Mouse (Mus musculus) neural tube, embryonic 12.5 days (tissue): ENCODE results near the gene Grm5. TPM values are rescaled to one million over a fixed set of nuclear protein-coding genes. Genes with fewer than 3 reads are reported as not detected.

Experiments
- ATAC-seq: fragments of 200-750 bp; cut with Nextera tagmentation; 2 replicates; pipeline ENCODE4 v1.8.0; 2017; ENCODE audit warnings: low read depth, mild to moderate bottlenecking, moderate TSS enrichment, moderate library complexity; ENCODE audit not compliant: low FRiP score
- H3K27ac ChIP-seq: fragments of 300-500 bp; sonication (generic); 2 replicates; pipeline ENCODE4 v1.5.1; 2016
- H3K27me3 ChIP-seq: fragments of 300-500 bp; sonication (generic); replicated peaks from 2 replicates; pipeline ENCODE4 v1.6.1; 2016; ENCODE audit warnings: mild to moderate bottlenecking
- H3K36me3 ChIP-seq: fragments of 300-500 bp; sonication (generic); 2 replicates; pipeline ENCODE4 v1.6.1; 2016; ENCODE audit warnings: mild to moderate bottlenecking
- H3K4me1 ChIP-seq: fragments of 300-500 bp; sonication (generic); 2 replicates; pipeline ENCODE4 v1.6.1; 2016
- H3K4me2 ChIP-seq: fragments of 300-500 bp; sonication (generic); replicated peaks from 2 replicates; pipeline ENCODE4 v1.6.1; 2016; ENCODE audit warnings: mild to moderate bottlenecking
- H3K4me3 ChIP-seq: fragments of 300-500 bp; sonication (generic); 2 replicates; pipeline ENCODE4 v1.5.1; 2016
- H3K9ac ChIP-seq: fragments of 300-500 bp; sonication (generic); 2 replicates; pipeline ENCODE4 v1.6.1; 2016; ENCODE audit warnings: mild to moderate bottlenecking
- H3K9me3 ChIP-seq: fragments of 300-500 bp; sonication (generic); 2 replicates; pipeline ENCODE4 v1.6.1; 2016; ENCODE audit warnings: mild to moderate bottlenecking
- WGBS: fragments of 180-500 bp; shearing (Covaris S2); methylation state at CpG from one replicate; pipeline ENCODE4 v1.1.7; 2016; 5-methylcytosine and 5-hydroxymethylcytosine counted together
- polyA plus RNA-seq: library from polyadenylated mRNA; unstranded; fragments of >200 nt; fragmentation: Nextera tagmentation; extraction: Ambion mirVana; gene quantifications from 2 replicates; pipeline ENCODE4 v1.2.1, GENCODE M21; 2016

Grm5 gene
- polyA plus RNA-seq = 2.8 and 3.5 TPM in 2 replicates

DNA sequence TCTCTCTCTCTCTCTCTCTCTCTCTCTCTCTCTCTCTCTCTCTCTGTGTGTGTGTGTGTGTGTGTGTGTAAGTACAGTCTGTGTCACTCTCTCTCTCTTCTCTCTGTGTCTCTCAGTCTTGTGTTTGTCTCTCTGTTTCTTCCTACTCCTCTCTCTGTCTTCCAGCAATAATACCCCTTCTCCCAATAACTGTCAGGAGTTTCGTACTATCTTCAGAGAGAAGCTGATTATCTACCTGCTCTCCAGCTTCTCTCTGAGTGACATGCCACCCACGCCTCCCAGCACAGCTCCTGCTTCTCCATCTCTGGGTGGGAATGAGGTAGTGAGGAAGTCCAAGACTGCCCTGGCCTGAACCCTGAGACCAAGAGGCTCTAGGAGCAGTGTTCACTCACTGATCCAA, at the start of gene Grm5:
Gene Grm5, plus strand, starts transcription at position 301 of the 400 bp plus-strand sequence.
- ATAC-seq = 0 out of 2 replicates have a peak, but pooled peaks have one; percentile 11
- peak within 1 kb of the TSS; percentile 59 for H3K9ac ChIP-seq
- no peaks in the 10 kb centered on the region for H3K9me3 ChIP-seq
- WGBS = 15% methylated on average over 2 of the region's 2 CpGs
- H3K27ac ChIP-seq = no peak within 1 kb of the TSS
- H3K4me1 ChIP-seq = 0 out of 2 replicates have a peak, but pooled peaks cover 3% of the 10 kb centered on the region
- H3K27me3 ChIP-seq = peaks cover 15% of the 10 kb centered on the region; the same call in 1 of the 2 replicates
- H3K4me2 ChIP-seq = peak within 1 kb of the TSS; percentile 73
- no peaks in the 10 kb centered on the region for H3K36me3 ChIP-seq
- peak within 1 kb of the TSS; percentile 40 for H3K4me3 ChIP-seq

DNA sequence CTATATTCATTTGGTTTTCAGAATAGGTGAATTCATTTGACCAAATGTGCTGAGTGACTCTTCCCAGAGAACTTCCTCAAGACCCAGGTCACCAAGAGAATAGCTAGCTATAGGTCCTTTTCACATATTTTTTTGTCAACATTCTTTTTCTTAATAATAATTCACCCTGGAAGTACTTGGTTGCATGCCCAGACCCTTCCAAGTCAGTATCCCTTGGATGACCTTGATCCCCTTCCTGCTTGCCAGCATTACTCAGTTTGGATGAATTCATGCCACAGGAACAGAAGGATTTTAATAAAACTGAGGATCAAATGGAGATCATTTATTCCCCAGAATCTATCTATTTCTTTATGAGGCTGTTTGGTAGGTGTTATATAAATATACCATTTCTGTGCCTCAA, 44.9 kb upstream of the Grm5 start:
- H3K4me1 ChIP-seq = no peaks in the 10 kb centered on the region
- H3K4me3 ChIP-seq = no peak overlapping the region
- no peak overlapping the region for H3K27ac ChIP-seq
- H3K9ac ChIP-seq = no peak overlapping the region
- no peak overlapping the region for H3K4me2 ChIP-seq
- no peaks in the 10 kb centered on the region for H3K36me3 ChIP-seq
- H3K27me3 ChIP-seq = no peaks in the 10 kb centered on the region
- H3K9me3 ChIP-seq = no peaks in the 10 kb centered on the region
- ATAC-seq = no peak

DNA sequence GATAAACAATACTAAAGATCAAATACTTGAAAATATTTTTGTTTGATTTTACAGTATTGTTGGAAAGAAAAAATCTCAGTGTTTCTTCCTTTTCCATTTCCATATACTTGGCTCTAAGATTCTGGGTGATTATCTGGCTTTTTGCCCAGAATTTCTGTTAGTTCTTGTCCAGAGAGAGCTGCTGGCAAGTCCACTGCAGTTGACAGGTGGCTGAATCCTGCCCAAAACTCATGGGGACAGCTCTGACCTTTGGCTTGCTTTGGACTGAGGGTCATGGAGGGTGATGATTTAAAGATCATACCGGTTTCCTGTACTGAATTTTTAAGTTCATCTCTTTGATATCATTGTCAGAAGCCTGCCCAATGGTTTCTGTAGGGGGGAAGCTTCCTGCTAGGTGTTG, 18.7 kb upstream of the Grm5 start:
- Histone ChIP-seq H3K4me2 (no peak overlapping the region), H3K36me3 (no peaks in the 10 kb centered on the region), H3K4me1 (no peaks in the 10 kb centered on the region), H3K4me3 (no peak overlapping the region), H3K27ac (no peak overlapping the region), H3K9ac (no peak overlapping the region), H3K9me3 (no peaks in the 10 kb centered on the region), H3K27me3 (no peaks in the 10 kb centered on the region)
- 58% methylated on average over 1 of the region's 1 CpGs for WGBS
- no peak for ATAC-seq

DNA sequence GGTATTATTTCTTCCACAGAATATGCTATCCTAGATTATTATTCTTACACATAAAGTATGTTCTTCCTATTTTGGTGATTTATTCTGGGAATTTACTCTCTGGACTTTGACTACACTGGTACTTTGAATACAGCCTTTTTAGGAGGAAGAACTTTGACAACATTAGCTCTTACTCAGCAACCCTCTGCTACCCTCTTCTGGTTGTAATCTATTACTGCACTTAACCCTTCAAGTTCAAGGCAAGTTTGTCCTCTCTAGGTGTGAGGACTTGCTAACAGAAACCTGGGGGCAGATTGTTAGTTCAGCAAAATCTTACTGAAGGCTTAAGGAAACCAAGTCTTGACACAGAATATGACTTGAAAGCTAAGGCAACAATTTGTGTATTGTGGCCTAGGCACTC, 17.5 kb upstream of the Grm5 start:
- Histone ChIP-seq H3K27ac (no peak overlapping the region), H3K4me2 (no peak overlapping the region), H3K4me1 (no peaks in the 10 kb centered on the region), H3K4me3 (no peak overlapping the region), H3K36me3 (no peaks in the 10 kb centered on the region), H3K9ac (no peak overlapping the region), H3K27me3 (no peaks in the 10 kb centered on the region), H3K9me3 (no peaks in the 10 kb centered on the region)
- peak; percentile 56; the same call in 1 of the 2 replicates for ATAC-seq

DNA sequence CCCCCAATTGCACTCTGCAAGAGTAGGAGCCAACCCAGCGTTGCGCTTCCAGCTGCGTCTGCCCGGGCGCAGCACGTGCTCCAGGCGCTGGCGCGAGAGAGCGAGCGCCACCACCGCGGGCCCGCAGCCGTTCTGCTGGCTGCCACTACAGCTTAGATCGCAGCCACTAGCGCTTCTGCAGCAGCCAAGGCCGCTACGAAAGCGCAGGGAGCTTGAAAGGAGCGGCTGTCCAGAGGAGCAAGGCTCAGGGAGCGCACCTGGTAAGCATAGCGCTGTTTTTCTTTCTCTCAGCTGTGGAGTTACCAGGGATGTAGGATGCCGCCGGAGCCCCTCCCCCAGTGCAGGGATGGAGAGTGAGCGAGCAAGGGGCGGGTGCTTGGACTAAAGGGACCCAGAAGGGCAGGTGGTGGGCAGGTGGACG, 323 bp downstream of the Grm5 start:
- Histone ChIP-seq H3K4me1 (0 out of 2 replicates have a peak, but pooled peaks cover 3% of the 10 kb centered on the region), H3K27me3 (peaks cover 15% of the 10 kb centered on the region; the same call in 1 of the 2 replicates), H3K9ac (peak overlapping the region; percentile 59), H3K9me3 (no peaks in the 10 kb centered on the region), H3K4me2 (peak overlapping the region; percentile 73), H3K36me3 (no peaks in the 10 kb centered on the region), H3K27ac (no peak overlapping the region), H3K4me3 (peak overlapping the region; percentile 40)
- WGBS = under 1% methylated on average over 28 of the region's 28 CpGs
- ATAC-seq = peak; percentile 96

DNA sequence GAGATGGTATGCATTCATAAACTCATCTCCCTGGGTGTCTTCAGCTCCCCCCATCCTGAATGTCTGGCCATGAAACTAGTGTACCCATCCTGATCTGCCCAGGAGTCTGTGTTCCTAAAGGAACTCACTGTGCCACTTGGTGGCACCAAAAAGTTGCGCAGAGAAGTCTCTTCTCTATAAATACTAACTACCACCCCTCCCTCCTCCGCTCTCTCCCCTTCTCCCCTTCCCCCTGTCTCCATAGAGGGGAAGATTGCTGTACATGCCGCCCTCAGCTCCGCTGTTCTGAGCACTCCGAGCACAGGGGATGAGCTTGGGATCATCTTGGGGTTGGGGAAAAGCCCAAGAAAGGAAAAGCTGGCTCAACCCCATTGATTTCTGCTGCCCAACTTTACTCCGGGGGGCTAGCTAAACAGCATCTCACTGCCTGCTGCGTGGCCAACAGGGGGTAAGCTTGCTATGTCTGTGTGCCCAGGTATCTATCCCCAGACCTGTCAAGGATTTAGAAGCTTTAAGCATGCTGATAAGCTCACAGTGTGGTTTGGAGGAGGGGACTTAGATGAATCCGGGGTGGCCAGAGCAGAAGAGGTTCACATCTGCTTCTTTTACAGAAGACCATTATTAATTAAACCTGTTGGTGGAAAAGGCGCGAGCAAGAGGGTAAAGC, 2.4 kb downstream of the Grm5 start:
- Histone ChIP-seq H3K27ac (no peak overlapping the region), H3K4me1 (0 out of 2 replicates have a peak, but pooled peaks cover 3% of the 10 kb centered on the region), H3K36me3 (no peaks in the 10 kb centered on the region), H3K27me3 (peaks cover 15% of the 10 kb centered on the region; the same call in 1 of the 2 replicates), H3K9ac (no peak overlapping the region), H3K9me3 (no peaks in the 10 kb centered on the region), H3K4me3 (no peak overlapping the region), H3K4me2 (peak overlapping the region; percentile 12; the same call in 1 of the 2 replicates)
- ATAC-seq = no peak
- 14% methylated on average over 10 of the region's 10 CpGs for WGBS

DNA sequence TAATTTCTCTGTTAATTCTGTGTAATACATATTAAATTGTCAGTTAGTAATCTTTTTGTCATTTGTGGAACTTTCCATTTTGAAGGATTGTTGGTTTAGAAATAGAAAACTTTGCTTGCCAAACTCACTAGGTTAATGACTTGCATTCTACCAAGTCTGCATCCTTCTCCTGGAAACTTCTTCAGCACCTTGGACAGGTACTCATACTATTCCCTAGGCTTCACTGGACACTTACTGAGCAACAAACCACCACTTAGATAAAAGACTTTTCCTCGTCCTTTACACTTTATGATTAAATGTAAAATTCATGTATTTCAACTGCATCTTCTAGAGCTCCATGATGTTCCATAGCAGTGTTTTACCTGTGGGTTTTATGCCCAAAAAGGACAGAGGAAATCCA, 4.0 kb downstream of the Grm5 start:
- Histone ChIP-seq H3K4me3 (no peak overlapping the region), H3K27me3 (peaks cover 15% of the 10 kb centered on the region; the same call in 1 of the 2 replicates), H3K9ac (no peak overlapping the region), H3K4me2 (no peak overlapping the region), H3K4me1 (0 out of 2 replicates have a peak, but pooled peaks cover 3% of the 10 kb centered on the region), H3K9me3 (no peaks in the 10 kb centered on the region), H3K36me3 (no peaks in the 10 kb centered on the region), H3K27ac (no peak overlapping the region)
- WGBS = 35% methylated on average over 1 of the region's 1 CpGs
- ATAC-seq = no peak

DNA sequence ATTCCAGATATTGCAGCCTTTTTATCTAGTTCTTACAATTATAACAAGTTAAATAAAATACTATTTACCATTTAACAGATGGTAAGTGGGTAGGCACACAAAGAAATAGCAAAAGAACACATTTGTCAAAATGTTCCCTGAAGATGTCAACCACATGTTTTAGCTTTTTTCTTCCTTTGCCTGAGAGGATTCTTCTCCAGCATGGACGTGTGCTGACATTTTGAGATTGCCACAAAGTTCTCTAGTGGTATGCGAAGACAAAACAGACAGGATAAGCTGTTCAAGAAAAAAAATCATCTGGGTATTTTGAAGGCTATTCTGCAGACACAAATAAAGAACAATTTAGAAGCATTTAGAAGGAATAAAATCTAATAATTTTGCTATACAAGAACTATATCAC, 42.3 kb downstream of the Grm5 start:
- no peak overlapping the region for H3K27ac ChIP-seq
- 80% methylated on average over 2 of the region's 2 CpGs for WGBS
- no peak for ATAC-seq

DNA sequence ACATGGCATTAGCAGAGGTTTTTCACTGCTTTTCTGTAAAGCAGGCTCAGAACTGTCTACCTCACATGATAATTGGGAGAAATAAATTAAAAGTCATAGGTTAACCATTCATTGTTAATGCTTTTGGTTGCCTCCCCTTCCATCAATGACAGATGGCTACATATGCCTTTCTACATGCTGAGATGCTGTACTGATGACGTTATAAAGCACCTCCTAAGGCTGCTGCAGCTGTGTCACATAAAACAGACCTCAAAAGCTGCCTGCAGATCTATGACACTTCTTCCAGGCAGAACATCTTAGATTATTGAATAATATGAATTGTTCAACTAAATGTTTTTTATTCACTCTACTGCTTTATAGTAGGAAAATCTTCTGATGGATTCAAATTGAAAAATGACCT, 51.6 kb downstream of the Grm5 start:
- H3K4me3 ChIP-seq = no peak overlapping the region
- no peak overlapping the region for H3K27ac ChIP-seq
- whole genome bisulfite sequencing = 23% methylated on average over 1 of the region's 1 CpGs
- ATAC-seq = peak; percentile 71; the same call in 1 of the 2 replicates
- no peaks in the 10 kb centered on the region for H3K4me1 ChIP-seq
- H3K36me3 ChIP-seq = no peaks in the 10 kb centered on the region
- no peaks in the 10 kb centered on the region for H3K27me3 ChIP-seq
- no peak overlapping the region for H3K9ac ChIP-seq
- H3K4me2 ChIP-seq = no peak overlapping the region
- no peaks in the 10 kb centered on the region for H3K9me3 ChIP-seq

More for the DNA sequence above, 42.3 kb downstream of the Grm5 start:
- Histone ChIP-seq H3K27me3 (no peaks in the 10 kb centered on the region), H3K4me1 (no peaks in the 10 kb centered on the region), H3K36me3 (no peaks in the 10 kb centered on the region), H3K9ac (no peak overlapping the region), H3K4me2 (no peak overlapping the region), H3K9me3 (no peaks in the 10 kb centered on the region), H3K4me3 (no peak overlapping the region)

DNA sequence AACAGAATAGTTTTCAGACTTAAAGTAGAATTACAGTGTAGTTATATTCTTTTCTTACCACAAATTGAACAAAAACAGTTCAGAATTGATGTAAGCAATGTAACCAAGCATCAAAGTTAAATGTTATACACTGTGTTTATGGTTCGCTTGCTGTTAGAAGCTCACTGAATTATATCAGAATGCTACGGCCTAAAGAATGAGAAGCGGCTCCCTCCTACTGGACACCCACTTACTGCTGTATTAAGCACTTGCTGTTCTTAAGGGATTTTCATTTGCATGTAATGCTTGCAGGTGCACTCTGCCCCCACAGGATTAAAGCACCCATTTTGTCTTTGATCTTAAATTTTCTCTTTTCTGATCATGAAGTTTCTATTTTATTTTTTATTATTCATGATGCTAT, 66.6 kb downstream of the Grm5 start:
- H3K4me2 ChIP-seq = no peak overlapping the region
- H3K4me3 ChIP-seq = no peak overlapping the region
- no peak for ATAC-seq
- 88% methylated on average over 3 of the region's 3 CpGs for WGBS
- H3K4me1 ChIP-seq = no peaks in the 10 kb centered on the region
- H3K27me3 ChIP-seq = no peaks in the 10 kb centered on the region
- H3K27ac ChIP-seq = no peak overlapping the region
- no peaks in the 10 kb centered on the region for H3K36me3 ChIP-seq
- H3K9me3 ChIP-seq = no peaks in the 10 kb centered on the region
- no peak overlapping the region for H3K9ac ChIP-seq

DNA sequence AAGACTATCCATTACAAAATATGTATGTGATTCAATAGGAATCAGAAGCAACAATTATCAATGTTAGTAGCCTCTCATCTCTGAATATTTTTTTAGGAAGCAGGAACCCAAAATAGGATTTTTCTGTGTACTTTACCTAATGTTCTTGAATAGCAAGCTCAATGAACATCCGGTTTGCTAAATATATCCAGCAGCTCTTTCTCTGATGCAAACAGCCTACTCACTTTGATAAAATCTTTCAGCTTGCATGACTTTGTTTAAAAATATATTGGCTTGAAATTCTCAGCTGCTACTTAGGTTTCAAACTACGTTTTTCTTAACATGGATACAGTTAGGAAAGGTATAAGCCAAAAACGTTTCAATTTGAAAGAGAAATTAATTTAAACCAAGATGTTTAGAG, 77.8 kb downstream of the Grm5 start:
- no peak overlapping the region for H3K4me2 ChIP-seq
- no peak overlapping the region for H3K4me3 ChIP-seq
- H3K36me3 ChIP-seq = no peaks in the 10 kb centered on the region
- H3K27ac ChIP-seq = no peak overlapping the region
- H3K27me3 ChIP-seq = no peaks in the 10 kb centered on the region
- WGBS = 67% methylated on average over 3 of the region's 3 CpGs
- H3K4me1 ChIP-seq = no peaks in the 10 kb centered on the region
- H3K9me3 ChIP-seq = no peaks in the 10 kb centered on the region
- no peak for ATAC-seq
- no peak overlapping the region for H3K9ac ChIP-seq

DNA sequence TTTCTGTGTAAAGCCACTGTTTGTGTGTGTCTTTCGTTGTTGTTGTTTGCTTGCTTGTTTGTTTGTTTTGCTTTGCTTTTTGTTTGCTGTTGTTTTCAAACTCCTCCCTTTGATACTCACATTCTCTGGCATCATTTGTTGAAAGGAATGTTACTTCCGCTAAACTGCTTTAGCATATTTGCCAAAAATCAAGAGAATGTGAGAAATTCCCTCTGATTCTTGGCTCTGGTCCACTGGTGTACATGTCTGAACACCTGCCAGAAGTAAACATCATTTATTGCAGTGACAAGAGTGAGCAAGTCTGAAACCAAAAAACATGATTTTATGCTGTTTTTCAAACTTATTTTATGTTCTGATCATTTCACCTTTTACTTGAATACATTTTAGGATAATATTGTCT, 80.1 kb downstream of the Grm5 start:
- Histone ChIP-seq H3K4me3 (no peak overlapping the region), H3K27me3 (no peaks in the 10 kb centered on the region), H3K4me2 (no peak overlapping the region), H3K4me1 (no peaks in the 10 kb centered on the region), H3K9me3 (no peaks in the 10 kb centered on the region), H3K36me3 (no peaks in the 10 kb centered on the region), H3K27ac (no peak overlapping the region), H3K9ac (no peak overlapping the region)
- WGBS = 84% methylated on average over 2 of the region's 2 CpGs
- ATAC-seq = no peak

DNA sequence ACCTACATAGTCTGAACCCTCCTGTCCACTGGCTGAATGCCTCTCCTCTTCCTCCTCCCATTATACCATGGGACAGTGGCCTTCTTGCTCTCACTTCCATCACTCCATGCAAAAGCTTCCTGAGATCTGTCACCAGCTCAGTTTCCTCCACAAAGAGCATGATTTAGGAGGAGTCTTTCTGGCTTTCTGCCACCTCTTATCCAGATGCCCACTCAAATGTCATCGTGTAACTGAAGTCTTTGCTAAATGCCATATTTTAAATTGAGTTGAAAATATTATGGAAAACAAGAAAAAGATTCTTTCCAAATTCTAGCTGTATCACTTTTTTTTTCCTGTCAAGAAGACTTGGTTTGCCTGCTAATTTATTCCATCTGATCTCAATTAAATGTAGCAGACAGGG, 132.4 kb downstream of the Grm5 start:
- WGBS = 74% methylated on average over 1 of the region's 1 CpGs
- no peak for ATAC-seq
- no peaks in the 10 kb centered on the region for H3K4me1 ChIP-seq
- H3K4me2 ChIP-seq = no peak overlapping the region
- no peaks in the 10 kb centered on the region for H3K9me3 ChIP-seq
- H3K36me3 ChIP-seq = no peaks in the 10 kb centered on the region
- H3K27me3 ChIP-seq = no peaks in the 10 kb centered on the region
- H3K9ac ChIP-seq = no peak overlapping the region
- no peak overlapping the region for H3K27ac ChIP-seq
- no peak overlapping the region for H3K4me3 ChIP-seq
